9 mouse cellular contexts compared by ENCODE assay signal in the genomic region with DNA sequence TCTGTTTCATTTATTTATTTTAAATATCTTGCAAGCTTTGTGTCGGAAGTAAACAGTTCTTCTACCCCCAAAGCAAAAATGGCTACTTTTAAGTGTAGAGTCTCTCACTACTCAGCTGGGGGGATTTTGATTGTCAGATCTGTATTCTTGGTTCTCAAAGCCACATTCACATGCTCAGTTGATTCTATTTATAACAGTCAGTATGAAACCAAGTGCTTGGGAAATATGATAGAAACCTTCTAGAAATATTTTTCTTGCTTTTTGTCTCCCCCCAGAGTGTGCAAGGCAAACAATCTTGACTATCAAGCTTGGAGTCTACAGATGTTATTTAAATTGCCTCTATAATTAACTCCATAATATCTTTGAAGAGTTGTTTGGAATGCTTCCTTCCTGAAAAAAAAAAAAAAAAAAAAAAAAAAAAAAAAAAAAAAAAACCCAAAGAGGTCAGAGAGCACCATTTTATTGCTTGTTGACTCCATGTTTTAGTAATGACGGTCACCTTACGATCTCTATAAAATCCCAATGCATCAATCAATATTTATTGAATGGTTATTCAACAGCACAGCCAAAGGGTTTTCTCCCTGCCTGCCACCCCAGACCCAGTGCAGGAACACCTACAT. TPM values are rescaled to one million over a fixed set of nuclear protein-coding genes. Genes with fewer than 3 reads are reported as not detected.
A peak's percentile ranks its signal among the peaks of the same experiment; 100 is the strongest.
DNase-seq lines count a peak whose midpoint lies in the region; ATAC-seq lines count a peak whose summit lies in the region.
"Had no signal": no experiment of that assay in that cellular context is flagged by ENCODE, and none has a peak within 500 bp of the region (broad histone marks: within the 10 kb centered on the region; RNA-seq: fewer than 3 reads in every experiment).

No protein-coding gene starts in this region.

- ATAC-seq in kidney, embryonic 14.5 days (ENCODE audit: low FRiP score, low TSS enrichment): no peak
- ATAC-seq in hindbrain, embryonic 16.5 days: no peak
- no peak for ATAC-seq in midbrain, embryonic 15.5 days (replicated peaks)
- no peak for ATAC-seq in megakaryocyte-erythroid progenitor cell, adult 5-6 weeks (replicated peaks; ENCODE audit: low FRiP score, low TSS enrichment, poor library complexity, severe bottlenecking)
- ATAC-seq in monocyte, adult 5-6 weeks (replicated peaks; ENCODE audit: insufficient number of reproducible peaks, low FRiP score, low TSS enrichment, poor library complexity, severe bottlenecking): no peak
- ATAC-seq in activated CD4-positive, CD25-positive, alpha-beta regulatory T cell, adult 4 months: no peak

- H3K4me1 ChIP-seq in kidney, embryonic 14.5 days (ENCODE audit: control insufficient read depth, insufficient read depth, low read length): no peaks in the 10 kb centered on the region
- peaks cover 12% of the 10 kb centered on the region for H3K4me1 ChIP-seq in embryonic facial prominence, embryonic 10.5 days
- peaks cover 3% of the 10 kb centered on the region for H3K4me1 ChIP-seq in hindbrain, embryonic 16.5 days (ENCODE audit: control insufficient read depth, insufficient read depth, low read depth, low read length)
- H3K4me1 ChIP-seq in midbrain, embryonic 15.5 days: peaks cover 5% of the 10 kb centered on the region

- no peak overlapping the region for H3K9ac ChIP-seq in kidney, embryonic 14.5 days (ENCODE audit: low read depth, low read length)
- H3K9ac ChIP-seq in hindbrain, embryonic 16.5 days (ENCODE audit: low read depth, low read length): peak overlapping the region; percentile 58
- H3K9ac ChIP-seq in midbrain, embryonic 15.5 days: peak overlapping the region; percentile 44

- H3K4me3 ChIP-seq in kidney, embryonic 14.5 days (ENCODE audit: low read length): peak overlapping the region; percentile 11; the same call in 1 of the 2 replicates
- peak overlapping the region; percentile 49 for H3K4me3 ChIP-seq in embryonic facial prominence, embryonic 10.5 days
- peak overlapping the region; percentile 42 for H3K4me3 ChIP-seq in hindbrain, embryonic 16.5 days (ENCODE audit: low read length)
- peak overlapping the region; percentile 44 for H3K4me3 ChIP-seq in midbrain, embryonic 15.5 days

- H3K9me3 ChIP-seq in kidney, embryonic 14.5 days (ENCODE audit: control insufficient read depth, low read length): no peaks in the 10 kb centered on the region
- H3K9me3 ChIP-seq in embryonic facial prominence, embryonic 10.5 days: no peaks in the 10 kb centered on the region
- H3K9me3 ChIP-seq in hindbrain, embryonic 16.5 days (ENCODE audit: control insufficient read depth, low read length): no peaks in the 10 kb centered on the region
- no peaks in the 10 kb centered on the region for H3K9me3 ChIP-seq in midbrain, embryonic 15.5 days
- H3K9me3 ChIP-seq: G1E had no signal

- peak overlapping the region; percentile 44 for H3K4me2 ChIP-seq in kidney, embryonic 14.5 days (replicated peaks; ENCODE audit: low read depth, low read length)
- H3K4me2 ChIP-seq in hindbrain, embryonic 16.5 days (ENCODE audit: low read length): peak overlapping the region; percentile 54
- peak overlapping the region; percentile 51 for H3K4me2 ChIP-seq in midbrain, embryonic 15.5 days

- H3K36me3 ChIP-seq in kidney, embryonic 14.5 days (ENCODE audit: control insufficient read depth, insufficient read depth, low read length): no peaks in the 10 kb centered on the region
- H3K36me3 ChIP-seq in embryonic facial prominence, embryonic 10.5 days (replicated peaks): no peaks in the 10 kb centered on the region
- H3K36me3 ChIP-seq in hindbrain, embryonic 16.5 days (ENCODE audit: control insufficient read depth, insufficient read depth, low read length): no peaks in the 10 kb centered on the region
- no peaks in the 10 kb centered on the region for H3K36me3 ChIP-seq in midbrain, embryonic 15.5 days (replicated peaks)
- H3K36me3 ChIP-seq: G1E had no signal

- no peak overlapping the region for H3K27ac ChIP-seq in kidney, embryonic 14.5 days (ENCODE audit: low read depth, low read length)
- H3K27ac ChIP-seq in embryonic facial prominence, embryonic 10.5 days (replicated peaks): no peak overlapping the region; the same call in 1 of the 2 replicates
- H3K27ac ChIP-seq in hindbrain, embryonic 16.5 days (ENCODE audit: low read depth, low read length): peak overlapping the region; percentile 64
- peak overlapping the region; percentile 78 for H3K27ac ChIP-seq in midbrain, embryonic 15.5 days

- H3K27me3 ChIP-seq in kidney, embryonic 14.5 days (ENCODE audit: control insufficient read depth, insufficient read depth, low read length): no peaks in the 10 kb centered on the region
- no peaks in the 10 kb centered on the region for H3K27me3 ChIP-seq in embryonic facial prominence, embryonic 10.5 days (replicated peaks; ENCODE audit: low read depth, poor library complexity, severe bottlenecking)
- no peaks in the 10 kb centered on the region for H3K27me3 ChIP-seq in hindbrain, embryonic 16.5 days (replicated peaks; ENCODE audit: control insufficient read depth, insufficient read depth, low read length)
- no peaks in the 10 kb centered on the region for H3K27me3 ChIP-seq in midbrain, embryonic 15.5 days (replicated peaks)

- 45% methylated on average over 3 of the region's 3 CpGs for WGBS in kidney, embryonic 14.5 days
- WGBS in embryonic facial prominence, embryonic 10.5 days: 70% methylated on average over 3 of the region's 3 CpGs
- 49% methylated on average over 3 of the region's 3 CpGs for WGBS in hindbrain, embryonic 16.5 days
- 55% methylated on average over 3 of the region's 3 CpGs for WGBS in midbrain, embryonic 15.5 days

- no peak for DNase-seq in kidney, adult 9 months
- DNase-seq in embryonic facial prominence, embryonic 10.5 days (ENCODE audit: low spot score): no peak

RNA-seq across cellular contexts. Expression of gene Krt222, which starts 0.6 kb away (rescaled TPM):
- 0.11 and 0.51 TPM in 2 replicates for polyA plus RNA-seq in kidney, embryonic 14.5 days (2014; fragmentation: Nextera tagmentation; extraction: Ambion mirVana)
- polyA plus RNA-seq in embryonic facial prominence, embryonic 10.5 days (2016; fragmentation: Nextera tagmentation; extraction: Ambion mirVana): 0.10 and 0.12 TPM in 2 replicates
- 10.9 and 14.3 TPM in 2 replicates for polyA plus RNA-seq in hindbrain, embryonic 16.5 days (2015; fragmentation: Nextera tagmentation; extraction: Ambion mirVana)
- 6.8 and 8.1 TPM in 2 replicates for polyA plus RNA-seq in midbrain, embryonic 15.5 days (2015; fragmentation: Nextera tagmentation; extraction: Ambion mirVana)
- total RNA-seq in megakaryocyte-erythroid progenitor cell, adult 5-6 weeks (2014; fragmentation: Nextera tagmentation): not detected in 2 replicates
- total RNA-seq in megakaryocyte-erythroid progenitor cell, adult 5-6 weeks (2017): not detected in 2 replicates
- 0.64 to 3.8 TPM (median 1.7 TPM) in 3 replicates for total RNA-seq in monocyte, adult 5-6 weeks (2017)
- 1 to 10 TPM; 1.4 to 1.7 TPM for polyA plus RNA-seq in activated CD4-positive, CD25-positive, alpha-beta regulatory T cell, adult 4 months (2017; shearing (Covaris generic))
- polyA plus RNA-seq: G1E had no signal

RNA-seq across cellular contexts. Expression of gene Smarce1, which starts 12.5 kb away (rescaled TPM):
- polyA plus RNA-seq in kidney, embryonic 14.5 days (2014; fragmentation: Nextera tagmentation; extraction: Ambion mirVana): 190 and 229 TPM in 2 replicates
- 369 and 387 TPM in 2 replicates for polyA plus RNA-seq in embryonic facial prominence, embryonic 10.5 days (2016; fragmentation: Nextera tagmentation; extraction: Ambion mirVana)
- polyA plus RNA-seq in hindbrain, embryonic 16.5 days (2015; fragmentation: Nextera tagmentation; extraction: Ambion mirVana): 225 and 246 TPM in 2 replicates
- polyA plus RNA-seq in midbrain, embryonic 15.5 days (2015; fragmentation: Nextera tagmentation; extraction: Ambion mirVana): 322 and 331 TPM in 2 replicates
- 113 and 114 TPM in 2 replicates for total RNA-seq in megakaryocyte-erythroid progenitor cell, adult 5-6 weeks (2014; fragmentation: Nextera tagmentation)
- total RNA-seq in megakaryocyte-erythroid progenitor cell, adult 5-6 weeks (2017): 223 and 323 TPM in 2 replicates
- total RNA-seq in monocyte, adult 5-6 weeks (2017): 270 to 349 TPM (median 329 TPM) in 3 replicates
- polyA plus RNA-seq in activated CD4-positive, CD25-positive, alpha-beta regulatory T cell, adult 4 months (2017; shearing (Covaris generic)): 100 to 1,000 TPM; 133 to 172 TPM

RNA-seq across cellular contexts. Expression of gene Krt24, which starts 41.8 kb away (rescaled TPM):
- polyA plus RNA-seq in kidney, embryonic 14.5 days (2014; fragmentation: Nextera tagmentation; extraction: Ambion mirVana): not detected in 2 replicates
- polyA plus RNA-seq in embryonic facial prominence, embryonic 10.5 days (2016; fragmentation: Nextera tagmentation; extraction: Ambion mirVana): not detected in 2 replicates
- polyA plus RNA-seq in hindbrain, embryonic 16.5 days (2015; fragmentation: Nextera tagmentation; extraction: Ambion mirVana): 0.08 TPM in 1 of 2 replicates, not detected in the other
- polyA plus RNA-seq in midbrain, embryonic 15.5 days (2015; fragmentation: Nextera tagmentation; extraction: Ambion mirVana): not detected in 2 replicates
- total RNA-seq in megakaryocyte-erythroid progenitor cell, adult 5-6 weeks (2014; fragmentation: Nextera tagmentation): not detected in 2 replicates
- not detected in 2 replicates for total RNA-seq in megakaryocyte-erythroid progenitor cell, adult 5-6 weeks (2017)
- not detected in 3 replicates for total RNA-seq in monocyte, adult 5-6 weeks (2017)
- not detected for polyA plus RNA-seq in activated CD4-positive, CD25-positive, alpha-beta regulatory T cell, adult 4 months (2017; shearing (Covaris generic))
- total RNA-seq: G1E had no signal
- polyA plus RNA-seq: G1E had no signal

Comparison
In these comparisons a context has a peak if more than half of its experiments do, and no peak if none do; other contexts are left out.
1. H3K27ac ChIP-seq: peak in hindbrain, embryonic 16.5 days (single experiment) and midbrain, embryonic 15.5 days (single experiment); none in kidney, embryonic 14.5 days (single experiment) and embryonic facial prominence, embryonic 10.5 days (single experiment).
2. Peak in every context shown above with its lines, with median percentiles within 50 percentile points of each other: H3K4me2 ChIP-seq and H3K4me3 ChIP-seq.